Mouse (Mus musculus): ENCODE measurements around the gene Coro1c.

- TF ChIP-seq POLR2A (IDR thresholded peaks at IDR 0.05; ENCODE audit: control insufficient read depth, low read depth, low read length) (no peak), CTCF (IDR thresholded peaks at IDR 0.05; ENCODE audit: control insufficient read depth, insufficient read depth, insufficient replicate concordance, low read depth, low read length) (no peak)
Observed at GRCm38 (mm10) chr5:113800280-113800679, 108.3 kb downstream of the Coro1c start, which contains the start of gene Tmem119.

Data from testis, adult 2 months (tissue).